Mouse (Mus musculus) midbrain, embryonic 16.5 days (tissue): ENCODE data around the gene Ndufv1. TPM values are rescaled to one million over a fixed set of nuclear protein-coding genes. Genes with fewer than 3 reads are reported as not detected.
A peak's percentile ranks its signal among the peaks of the same experiment; 100 is the strongest.
"Not testable (repeated sequence)": the region's sequence is repeated elsewhere in the genome, so short reads cannot be mapped to it uniquely, and the experiment has no call there.

Experiments
- ATAC-seq: fragments of 200-750 bp; cut with Nextera tagmentation; 2 replicates; pipeline ENCODE4 v1.8.0; 2017; ENCODE audit warnings: moderate TSS enrichment
- H3K27ac ChIP-seq: fragments of 300-500 bp; sonication (generic); 2 replicates; pipeline ENCODE4 v1.5.1; 2014; ENCODE audit warnings: mild to moderate bottlenecking, low read length, mixed read lengths
- H3K27me3 ChIP-seq: fragments of 300-500 bp; sonication (generic); 2 replicates; pipeline ENCODE4 v1.6.1; 2014; ENCODE audit warnings: low read depth, low read length, mixed read lengths; ENCODE audit not compliant: control insufficient read depth, insufficient read depth
- H3K36me3 ChIP-seq: fragments of 300-500 bp; sonication (generic); 2 replicates; pipeline ENCODE4 v1.6.1; 2014; ENCODE audit warnings: mild to moderate bottlenecking, low read length, moderate library complexity, mixed read lengths; ENCODE audit not compliant: control insufficient read depth, insufficient read depth
- H3K4me1 ChIP-seq: fragments of 300-500 bp; sonication (generic); 2 replicates; pipeline ENCODE4 v1.6.1; 2014; ENCODE audit warnings: mild to moderate bottlenecking, low read length, mixed read lengths; ENCODE audit not compliant: control insufficient read depth, insufficient read depth
- H3K4me2 ChIP-seq: fragments of 300-500 bp; sonication (generic); 2 replicates; pipeline ENCODE4 v1.6.1; 2014; ENCODE audit warnings: mild to moderate bottlenecking, low read length, mixed read lengths
- H3K4me3 ChIP-seq: fragments of 300-500 bp; sonication (generic); 2 replicates; pipeline ENCODE4 v1.5.1; 2014; ENCODE audit warnings: low read depth, mild to moderate bottlenecking, low read length, moderate library complexity, mixed read lengths
- H3K9ac ChIP-seq: fragments of 300-500 bp; sonication (generic); 2 replicates; pipeline ENCODE4 v1.6.1; 2014; ENCODE audit warnings: low read depth, low read length, mixed read lengths
- H3K9me3 ChIP-seq: fragments of 300-500 bp; sonication (generic); replicated peaks from 2 replicates; pipeline ENCODE4 v1.6.1; 2014; ENCODE audit warnings: mild to moderate bottlenecking, low read length, mixed read lengths; ENCODE audit not compliant: control insufficient read depth, poor library complexity, severe bottlenecking
- WGBS: fragments of 180-500 bp; shearing (Covaris S2); extraction: QIAGEN DNeasy Blood & Tissue Kit; methylation state at CpG from one replicate; pipeline ENCODE4 v1.1.7; 2014; 5-methylcytosine and 5-hydroxymethylcytosine counted together
- polyA plus RNA-seq: library from polyadenylated mRNA; unstranded; fragments of >200 nt; fragmentation: Nextera tagmentation; extraction: Ambion mirVana; gene quantifications from 2 replicates; pipeline ENCODE4 v1.2.1, GENCODE M21; 2015

The Ndufv1 gene
- polyA plus RNA-seq, 1 experiment from 2014 or later = 247 TPM

- H3K36me3 ChIP-seq = no peaks in the 10 kb centered on the region
- H3K9me3 ChIP-seq = no peaks in the 10 kb centered on the region
- no peaks in the 10 kb centered on the region for H3K27me3 ChIP-seq
- 82% methylated on average over 9 of the region's 9 CpGs for WGBS
- no peak overlapping the region for H3K9ac ChIP-seq
- no peak overlapping the region for H3K4me2 ChIP-seq
- no peak overlapping the region for H3K27ac ChIP-seq
- H3K4me1 ChIP-seq = no peaks in the 10 kb centered on the region
- no peak overlapping the region for H3K4me3 ChIP-seq
- ATAC-seq = no peak
Measured at GRCm38 (mm10) chr19:3980917-3981316, 31.7 kb downstream of the Ndufv1 start.

- no peak overlapping the region for H3K27ac ChIP-seq
Measured at GRCm38 (mm10) chr19:3980309-3980708, 32.3 kb downstream of the Ndufv1 start.

DNA sequence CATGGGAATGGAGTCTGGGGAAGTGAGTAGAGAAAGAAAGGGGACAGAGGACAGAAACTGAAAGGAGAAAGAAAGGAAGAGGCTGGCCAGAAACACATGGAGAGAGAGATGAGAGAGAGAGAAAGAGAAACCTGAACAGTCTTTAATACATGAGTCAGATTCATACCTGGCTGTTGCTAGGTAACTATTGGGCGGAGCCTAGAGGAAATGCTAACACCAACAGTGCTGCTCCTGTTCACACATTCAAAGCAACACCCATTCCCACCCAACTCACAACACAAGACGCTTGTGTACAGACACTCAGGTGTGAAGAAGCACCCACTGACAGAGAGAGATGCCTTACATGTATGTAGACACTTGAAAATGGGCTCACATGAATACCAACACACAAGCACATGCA is 36.7 kb downstream of the Ndufv1 start:
- no peak for ATAC-seq
- Histone ChIP-seq H3K27me3 (no peaks in the 10 kb centered on the region), H3K9ac (no peak overlapping the region), H3K4me2 (no peak overlapping the region), H3K4me1 (no peaks in the 10 kb centered on the region), H3K9me3 (no peaks in the 10 kb centered on the region), H3K27ac (no peak overlapping the region), H3K36me3 (no peaks in the 10 kb centered on the region), H3K4me3 (no peak overlapping the region)
- 74% methylated on average over 2 of the region's 2 CpGs for WGBS

More at GRCm38 (mm10) chr19:3980309-3980708, 32.3 kb downstream of the Ndufv1 start:
- Histone ChIP-seq H3K9me3 (no peaks in the 10 kb centered on the region), H3K9ac (no peak overlapping the region), H3K36me3 (no peaks in the 10 kb centered on the region), H3K4me1 (no peaks in the 10 kb centered on the region), H3K4me3 (no peak overlapping the region), H3K27me3 (no peaks in the 10 kb centered on the region), H3K4me2 (no peak overlapping the region)
- peak; percentile 51; the same call in 1 of the 2 replicates for ATAC-seq
- 13% methylated on average over 4 of the region's 4 CpGs for WGBS

- not testable (repeated sequence) for H3K9ac ChIP-seq, H3K4me1 ChIP-seq, H3K4me2 ChIP-seq, H3K27ac ChIP-seq, H3K4me3 ChIP-seq, H3K9me3 ChIP-seq, H3K27me3 ChIP-seq, H3K36me3 ChIP-seq, ATAC-seq
- WGBS = 83% methylated on average over 6 of the region's 6 CpGs
Measured at GRCm38 (mm10) chr19:3974608-3975007, 38.0 kb downstream of the Ndufv1 start.

DNA sequence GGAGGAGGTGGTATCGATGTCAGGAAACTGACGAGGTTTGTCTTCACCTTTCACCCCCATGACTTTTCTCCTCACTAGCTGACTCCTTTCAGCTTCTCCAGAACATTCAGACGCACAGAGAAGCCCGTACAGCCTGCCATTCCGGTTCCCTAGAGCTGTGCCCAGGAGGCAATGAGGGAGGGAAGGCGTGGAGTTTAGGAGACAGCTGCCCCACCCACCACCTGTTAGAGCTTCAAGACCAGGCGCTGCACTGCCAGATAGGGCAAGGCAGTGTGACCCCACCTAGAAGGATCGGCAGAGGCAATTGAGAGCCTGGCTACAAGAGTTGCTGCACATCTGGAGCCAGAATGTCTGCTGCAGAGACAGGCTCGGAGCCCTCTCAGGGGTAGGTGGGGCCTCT is 40.4 kb downstream of the Ndufv1 start, which contains the start of gene Aldh3b2:
TSS of gene Aldh3b2 (plus strand) at position 100 of the 400 bp plus-strand sequence.
- no peak for ATAC-seq

DNA sequence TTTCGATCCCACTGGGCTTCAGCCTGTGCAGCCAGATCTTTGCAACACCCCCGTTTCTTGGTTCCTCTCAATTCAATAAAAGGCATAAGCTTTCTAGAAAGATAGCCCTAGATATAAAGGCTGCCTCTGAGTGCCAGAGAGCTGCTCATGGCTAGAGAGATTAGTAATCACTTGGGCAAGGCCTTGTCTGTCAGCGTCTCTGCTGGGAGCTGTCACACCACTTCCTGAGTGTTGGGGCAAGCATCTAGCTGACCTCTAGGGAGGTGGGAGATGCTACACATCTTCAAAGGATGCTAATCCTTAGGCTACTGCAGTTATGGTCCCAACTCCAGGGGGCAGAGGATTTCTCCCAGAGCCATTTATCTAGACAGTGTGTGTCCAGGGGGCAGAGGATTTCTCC is 45.3 kb downstream of the Ndufv1 start:
- Histone ChIP-seq H3K4me3 (no peak overlapping the region), H3K27me3 (no peaks in the 10 kb centered on the region), H3K27ac (no peak overlapping the region), H3K9me3 (no peaks in the 10 kb centered on the region), H3K4me2 (no peak overlapping the region), H3K4me1 (no peaks in the 10 kb centered on the region), H3K36me3 (no peaks in the 10 kb centered on the region), H3K9ac (no peak overlapping the region)
- WGBS = 58% methylated on average over 3 of the region's 3 CpGs
- no peak for ATAC-seq

More for the DNA sequence above, 40.4 kb downstream of the Ndufv1 start, which contains the start of gene Aldh3b2:
- no peak within 1 kb of the TSS for H3K9ac ChIP-seq
- no peaks in the 10 kb centered on the region for H3K4me1 ChIP-seq
- H3K4me2 ChIP-seq = no peak within 1 kb of the TSS
- 57% methylated on average over 9 of the region's 9 CpGs for WGBS
- no peaks in the 10 kb centered on the region for H3K36me3 ChIP-seq
- no peak within 1 kb of the TSS for H3K27ac ChIP-seq
- no peaks in the 10 kb centered on the region for H3K9me3 ChIP-seq
- H3K4me3 ChIP-seq = no peak within 1 kb of the TSS
- H3K27me3 ChIP-seq = no peaks in the 10 kb centered on the region

GRCm38 (mm10) chr19:3966330-3967075 is 46.1 kb downstream of the Ndufv1 start:
- Histone ChIP-seq H3K9me3 (no peaks in the 10 kb centered on the region), H3K27me3 (no peaks in the 10 kb centered on the region), H3K4me3 (no peak overlapping the region), H3K27ac (no peak overlapping the region), H3K36me3 (no peaks in the 10 kb centered on the region), H3K4me2 (no peak overlapping the region), H3K9ac (no peak overlapping the region), H3K4me1 (no peaks in the 10 kb centered on the region)
- ATAC-seq = no peak
- 75% methylated on average over 11 of the region's 11 CpGs for WGBS

GRCm38 (mm10) chr19:3964030-3964429 is 48.6 kb downstream of the Ndufv1 start:
- Histone ChIP-seq H3K4me3 (no peak overlapping the region), H3K9me3 (no peaks in the 10 kb centered on the region), H3K4me2 (no peak overlapping the region), H3K9ac (no peak overlapping the region), H3K4me1 (no peaks in the 10 kb centered on the region), H3K27me3 (no peaks in the 10 kb centered on the region), H3K36me3 (no peaks in the 10 kb centered on the region), H3K27ac (no peak overlapping the region)
- 79% methylated on average over 4 of the region's 4 CpGs for WGBS
- no peak for ATAC-seq

DNA sequence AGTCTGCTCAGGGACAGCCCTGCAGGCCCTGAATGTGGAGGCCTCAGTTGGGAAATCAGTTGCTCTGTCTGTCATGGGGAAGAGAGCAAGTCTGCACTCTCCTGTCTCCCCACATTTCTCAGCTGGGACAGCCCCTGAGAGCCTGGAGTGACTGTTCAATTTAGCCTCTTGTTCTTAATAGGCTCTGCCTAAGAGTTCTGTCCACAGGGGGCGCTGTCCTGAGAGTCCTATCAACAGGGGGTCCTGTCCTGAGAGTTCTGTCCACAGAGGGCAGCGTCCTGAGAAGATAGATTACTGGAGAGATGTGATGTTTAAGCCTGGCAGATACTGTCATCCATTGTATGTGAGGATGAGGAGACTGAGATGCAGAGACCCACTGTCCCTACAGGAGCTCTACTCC is 50.1 kb downstream of the Ndufv1 start:
- Histone ChIP-seq H3K4me2 (no peak overlapping the region), H3K27ac (no peak overlapping the region), H3K4me1 (no peaks in the 10 kb centered on the region), H3K9ac (no peak overlapping the region), H3K27me3 (no peaks in the 10 kb centered on the region), H3K36me3 (no peaks in the 10 kb centered on the region), H3K4me3 (no peak overlapping the region), H3K9me3 (no peaks in the 10 kb centered on the region)
- no peak for ATAC-seq
- WGBS = 7% methylated on average over 2 of the region's 2 CpGs
